Mouse (Mus musculus): ENCODE results near the gene Hoxa3. TPM values are rescaled to one million over a fixed set of nuclear protein-coding genes. Genes with fewer than 3 reads are reported as not detected.

Hoxa3 gene
- polyA plus RNA-seq (2015; fragmentation: Nextera tagmentation; extraction: Ambion mirVana) = 0.52 TPM in 1 of 2 replicates, not detected in the other

- H3K4me1 ChIP-seq = peaks cover 27% of the 10 kb centered on the region
- H3K27ac ChIP-seq = no peak within 1 kb of the TSS
- H3K4me2 ChIP-seq = peak within 1 kb of the TSS; percentile 34
- H3K27me3 ChIP-seq = peaks cover 100% of the 10 kb centered on the region
- no peaks in the 10 kb centered on the region for H3K36me3 ChIP-seq
- ATAC-seq (ENCODE audit: insufficient number of reproducible peaks, insufficient read depth, low FRiP score, low TSS enrichment, low read depth) = no peak
- 3% methylated on average over 38 of the region's 38 CpGs for WGBS
- no peaks in the 10 kb centered on the region for H3K9me3 ChIP-seq
- no peak within 1 kb of the TSS for H3K9ac ChIP-seq
- H3K4me3 ChIP-seq = 0 out of 2 replicates have a peak within 1 kb of the TSS, but pooled peaks have one; percentile 20
Measured at GRCm38 (mm10) chr6:52213119-52213986, at the start of gene Hoxa3, which contains the start of gene Gm28308. Gene Hoxa3, minus strand, starts transcription at chr6:52213336. Gene Gm28308, minus strand, starts transcription at chr6:52213339.

- 2% methylated on average over 24 of the region's 24 CpGs for WGBS
- H3K4me2 ChIP-seq = no peak overlapping the region
- ATAC-seq (ENCODE audit: insufficient number of reproducible peaks, insufficient read depth, low FRiP score, low TSS enrichment, low read depth) = no peak
- H3K4me1 ChIP-seq = peaks cover 10% of the 10 kb centered on the region
- H3K4me3 ChIP-seq = no peak overlapping the region
- H3K36me3 ChIP-seq = no peaks in the 10 kb centered on the region
- no peak overlapping the region for H3K9ac ChIP-seq
- H3K27ac ChIP-seq = no peak overlapping the region
- no peaks in the 10 kb centered on the region for H3K9me3 ChIP-seq
- H3K27me3 ChIP-seq = peaks cover 96% of the 10 kb centered on the region
Measured at GRCm38 (mm10) chr6:52262463-52263320, 49.6 kb upstream of the Hoxa3 start.

DNA sequence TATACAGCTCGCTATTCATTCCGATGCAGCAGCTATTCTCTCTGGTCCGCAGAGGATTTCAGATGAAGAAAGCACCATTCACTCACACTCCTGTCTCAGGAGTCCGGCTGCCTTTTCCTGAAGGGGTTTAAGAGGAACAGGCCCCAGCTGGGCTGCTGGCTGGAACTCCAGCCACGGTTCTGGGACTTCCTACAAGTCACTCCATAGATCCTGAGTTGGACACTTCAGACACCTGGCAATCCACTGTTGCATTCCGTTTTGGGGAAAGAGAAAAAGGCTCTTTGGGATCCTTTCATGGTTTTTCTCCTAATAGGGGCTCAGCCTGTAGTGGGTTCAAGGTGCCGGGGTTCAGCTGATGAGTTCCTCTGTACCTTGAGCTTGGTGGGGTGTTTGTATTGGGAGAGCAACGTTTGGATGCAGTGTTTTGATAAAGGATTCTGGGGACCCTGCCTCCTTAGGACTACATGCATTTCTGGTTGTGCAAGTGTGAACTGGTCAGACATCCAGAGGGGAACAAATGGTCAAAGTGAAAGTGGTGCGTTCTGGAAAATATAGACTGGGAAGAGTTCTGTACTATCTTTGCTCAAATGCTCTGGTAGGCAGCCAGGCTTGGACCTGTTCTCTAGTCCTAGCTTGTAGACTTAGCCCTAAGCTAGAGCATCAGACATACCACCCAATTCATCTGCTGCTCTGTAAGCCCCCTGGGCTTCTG lies 48.8 kb upstream of the Hoxa3 start:
- Histone ChIP-seq H3K9ac (no peak overlapping the region), H3K27me3 (peaks cover 98% of the 10 kb centered on the region), H3K27ac (no peak overlapping the region), H3K4me3 (no peak overlapping the region), H3K9me3 (no peaks in the 10 kb centered on the region), H3K36me3 (no peaks in the 10 kb centered on the region), H3K4me2 (no peak overlapping the region), H3K4me1 (peaks cover 10% of the 10 kb centered on the region)
- no peak for ATAC-seq (ENCODE audit: insufficient number of reproducible peaks, insufficient read depth, low FRiP score, low TSS enrichment, low read depth)
- WGBS = 2% methylated on average over 9 of the region's 9 CpGs

DNA sequence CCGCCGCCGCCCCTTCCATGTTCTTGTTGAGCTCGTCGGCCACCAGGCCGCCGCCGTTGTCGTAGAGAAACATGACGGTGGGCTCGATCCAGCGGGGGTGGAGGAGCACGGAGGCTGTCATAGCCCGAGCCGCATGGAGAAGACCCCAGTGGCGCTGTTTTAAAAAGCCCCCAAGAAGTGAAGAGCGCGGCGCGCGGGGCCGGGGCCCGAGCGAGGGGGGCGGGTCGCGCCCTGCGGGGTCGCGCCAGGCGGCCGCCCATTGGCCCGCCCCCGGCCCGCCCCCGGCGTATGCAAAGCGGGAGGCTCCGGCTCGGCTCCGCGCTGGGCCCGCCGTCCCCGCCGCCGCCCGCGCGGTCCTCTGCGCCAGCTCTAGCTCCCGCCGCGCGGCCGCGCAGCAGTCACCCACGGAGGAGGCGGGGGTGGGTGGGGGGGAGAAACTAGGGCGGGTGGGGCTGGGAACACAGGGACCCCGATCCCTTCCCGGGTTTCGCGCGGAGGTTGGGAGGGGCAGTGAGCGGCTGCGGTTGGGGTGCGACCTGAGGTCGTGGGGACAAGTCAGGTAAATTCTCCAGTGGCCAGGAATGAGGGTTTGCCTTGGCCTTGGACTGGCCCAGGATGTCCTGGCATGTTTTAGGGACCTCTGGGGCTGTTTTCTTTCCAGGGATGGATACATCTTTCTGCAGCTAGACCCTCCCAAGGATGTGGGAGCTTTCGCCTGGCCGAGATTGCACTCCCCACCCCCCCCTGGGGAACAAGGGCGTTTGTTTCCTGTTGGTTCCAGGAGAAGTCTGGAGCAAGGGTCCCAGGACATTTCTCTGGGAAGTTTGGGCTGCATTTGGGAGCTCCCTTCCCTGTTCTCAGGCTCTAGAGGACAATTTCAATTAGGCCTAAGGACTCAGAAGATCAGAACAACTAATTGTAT lies 47.8 kb upstream of the Hoxa3 start, which contains the start of gene Hoxa13:
Hoxa13 (minus strand) TSS at position 227 of the 922 bp plus-strand sequence.
- Histone ChIP-seq H3K27me3 (peaks cover 97% of the 10 kb centered on the region), H3K27ac (no peak within 1 kb of the TSS), H3K4me2 (peak within 1 kb of the TSS; percentile 62), H3K36me3 (no peaks in the 10 kb centered on the region), H3K4me3 (peak within 1 kb of the TSS; percentile 42), H3K9me3 (no peaks in the 10 kb centered on the region), H3K9ac (no peak within 1 kb of the TSS), H3K4me1 (peaks cover 10% of the 10 kb centered on the region)
- WGBS = under 1% methylated on average over 65 of the region's 72 CpGs
- ATAC-seq (ENCODE audit: insufficient number of reproducible peaks, insufficient read depth, low FRiP score, low TSS enrichment, low read depth) = no peak

DNA sequence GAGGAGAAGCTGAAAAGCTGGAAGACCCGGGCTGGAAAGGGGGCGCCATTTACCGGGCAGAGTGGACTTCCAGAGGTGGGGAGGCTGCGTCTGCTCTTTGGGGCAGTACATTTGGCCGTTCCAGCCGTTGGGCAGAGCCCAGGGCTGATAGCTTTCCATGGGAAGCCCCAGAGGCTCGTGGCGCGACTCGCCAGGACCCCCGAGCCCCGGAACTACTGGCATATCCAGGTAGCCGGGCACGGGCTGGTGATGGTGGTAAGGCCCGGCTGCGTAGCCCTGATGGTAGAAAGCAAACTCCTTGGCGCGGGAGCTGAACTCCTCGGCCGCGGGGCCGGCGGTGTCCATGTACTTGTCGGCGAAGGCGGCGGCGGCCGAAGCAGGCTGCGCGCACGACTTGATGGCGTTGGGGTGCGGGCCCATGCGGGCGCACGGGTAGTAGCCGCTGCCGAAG lies 46.7 kb upstream of the Hoxa3 start:
- Histone ChIP-seq H3K27me3 (peaks cover 96% of the 10 kb centered on the region), H3K36me3 (no peaks in the 10 kb centered on the region), H3K4me3 (peak overlapping the region; percentile 42), H3K4me2 (peak overlapping the region; percentile 62), H3K27ac (no peak overlapping the region), H3K4me1 (peaks cover 10% of the 10 kb centered on the region), H3K9me3 (no peaks in the 10 kb centered on the region), H3K9ac (no peak overlapping the region)
- 1% methylated on average over 39 of the region's 39 CpGs for whole genome bisulfite sequencing
- ATAC-seq (ENCODE audit: insufficient number of reproducible peaks, insufficient read depth, low FRiP score, low TSS enrichment, low read depth) = no peak

DNA sequence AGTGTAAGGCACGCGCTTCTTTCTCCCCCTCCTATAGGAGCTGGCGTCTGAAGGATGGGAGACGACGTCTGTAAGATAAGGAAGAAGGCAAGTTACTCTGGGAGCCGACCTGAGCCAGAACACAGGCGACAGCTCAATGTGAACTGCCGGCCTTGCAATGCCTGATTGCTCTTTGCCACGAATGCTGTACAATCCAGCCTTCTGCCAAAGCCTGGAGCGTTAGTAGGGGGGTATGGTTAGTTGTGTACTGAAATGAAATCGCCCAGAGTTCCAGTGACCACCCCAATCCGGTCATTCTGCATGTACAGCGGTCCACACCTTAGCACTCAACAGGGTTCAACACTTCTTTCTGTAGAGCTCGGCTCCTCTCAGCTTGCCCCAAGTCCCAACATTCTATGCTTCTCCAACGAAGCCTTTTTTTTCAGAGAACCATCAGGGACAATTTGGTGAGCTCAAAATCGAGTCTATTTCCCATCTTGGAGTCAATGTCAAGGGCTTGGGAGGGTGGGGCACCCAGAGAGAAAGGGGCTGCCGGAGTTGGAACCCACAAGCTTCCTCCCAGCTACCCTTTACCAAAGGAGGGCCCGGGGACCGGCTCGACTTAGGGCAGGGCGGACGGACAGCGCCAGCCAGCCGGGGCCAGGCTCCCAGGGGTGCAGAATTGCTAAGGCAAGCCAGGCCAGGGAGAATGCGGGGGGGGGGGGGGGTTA lies 46.1 kb upstream of the Hoxa3 start:
- Histone ChIP-seq H3K27me3 (peaks cover 93% of the 10 kb centered on the region), H3K4me2 (no peak overlapping the region), H3K4me1 (peaks cover 10% of the 10 kb centered on the region), H3K27ac (no peak overlapping the region), H3K36me3 (no peaks in the 10 kb centered on the region), H3K9ac (no peak overlapping the region), H3K4me3 (no peak overlapping the region), H3K9me3 (no peaks in the 10 kb centered on the region)
- no peak for ATAC-seq (ENCODE audit: insufficient number of reproducible peaks, insufficient read depth, low FRiP score, low TSS enrichment, low read depth)
- 1% methylated on average over 25 of the region's 25 CpGs for WGBS

DNA sequence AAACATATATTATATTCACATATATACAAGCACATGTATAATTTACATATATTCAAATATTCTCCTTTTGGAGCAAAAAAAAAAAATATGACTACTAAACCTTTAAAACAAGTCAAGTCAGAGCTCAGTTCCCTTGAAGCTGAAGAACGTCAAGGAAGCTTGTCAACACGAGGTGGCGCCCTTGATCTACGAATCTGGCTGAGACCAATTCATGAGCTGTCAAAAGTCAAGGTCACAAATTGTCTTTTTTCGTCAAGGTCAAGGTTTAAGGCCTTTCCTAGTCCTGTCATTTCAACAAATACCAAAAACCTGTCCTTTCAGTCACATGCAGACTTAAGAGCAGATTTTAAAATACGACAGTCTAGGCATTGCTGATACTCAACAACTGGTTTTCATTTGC lies 43.8 kb upstream of the Hoxa3 start:
- peaks cover 93% of the 10 kb centered on the region for H3K27me3 ChIP-seq
- H3K4me1 ChIP-seq = peaks cover 10% of the 10 kb centered on the region
- H3K9me3 ChIP-seq = no peaks in the 10 kb centered on the region
- under 1% methylated on average over 6 of the region's 6 CpGs for WGBS
- H3K9ac ChIP-seq = no peak overlapping the region
- no peak overlapping the region for H3K4me2 ChIP-seq
- no peak for ATAC-seq (ENCODE audit: insufficient number of reproducible peaks, insufficient read depth, low FRiP score, low TSS enrichment, low read depth)
- no peak overlapping the region for H3K4me3 ChIP-seq
- H3K36me3 ChIP-seq = no peaks in the 10 kb centered on the region
- no peak overlapping the region for H3K27ac ChIP-seq

DNA sequence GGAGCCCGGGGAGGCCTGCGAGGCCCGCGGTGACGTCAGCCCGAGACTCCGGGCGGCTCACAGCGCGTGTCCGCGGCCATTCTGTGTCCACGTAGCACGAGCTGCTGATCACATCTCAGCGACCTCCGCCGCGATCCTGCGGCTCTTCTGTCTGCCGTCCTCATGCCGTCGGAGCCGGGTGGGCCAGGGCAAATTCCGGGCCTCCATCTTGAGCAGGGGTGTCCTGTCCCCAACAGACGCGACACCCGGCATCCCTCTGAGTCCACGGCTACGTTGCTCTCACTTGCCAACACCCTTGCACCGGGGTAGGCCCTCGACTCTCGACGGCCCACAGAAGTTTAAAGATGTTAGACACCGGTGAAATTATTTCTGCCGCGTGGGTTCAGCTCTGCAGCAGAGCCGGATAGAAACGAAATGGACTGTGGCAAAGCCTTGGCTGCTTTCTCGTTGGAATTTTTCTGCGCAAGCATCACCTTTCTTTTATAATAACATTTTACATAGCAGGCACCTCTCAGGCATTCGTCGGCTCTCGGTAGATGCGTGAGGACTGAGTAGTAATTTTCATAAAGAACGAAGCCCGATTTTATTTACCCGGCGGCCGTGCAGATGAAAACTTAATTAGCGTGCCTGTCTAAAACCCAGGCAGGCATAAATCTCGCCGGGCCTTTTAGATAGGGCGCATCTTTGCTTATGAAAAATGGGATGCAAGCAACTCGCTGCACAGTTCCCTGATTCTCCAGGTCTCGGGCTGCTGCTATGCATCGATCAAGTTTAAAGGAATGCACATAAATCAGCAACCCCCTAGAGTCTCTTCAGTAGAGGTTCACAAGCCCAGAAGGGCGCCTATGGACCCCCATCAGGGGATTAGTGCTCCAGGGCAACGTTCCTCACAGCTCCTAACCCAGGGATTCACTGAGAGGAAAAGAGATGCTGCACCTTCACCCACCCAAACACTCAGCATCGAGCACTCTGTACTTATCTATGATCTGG lies 40.7 kb upstream of the Hoxa3 start:
- Histone ChIP-seq H3K36me3 (no peaks in the 10 kb centered on the region), H3K27ac (no peak overlapping the region), H3K27me3 (peaks cover 93% of the 10 kb centered on the region), H3K9me3 (no peaks in the 10 kb centered on the region), H3K9ac (no peak overlapping the region), H3K4me2 (peak overlapping the region; percentile 9; the same call in 1 of the 2 replicates), H3K4me1 (no peaks in the 10 kb centered on the region), H3K4me3 (peak overlapping the region; percentile 3; the same call in 1 of the 2 replicates)
- no peak for ATAC-seq (ENCODE audit: insufficient number of reproducible peaks, insufficient read depth, low FRiP score, low TSS enrichment, low read depth)
- under 1% methylated on average over 59 of the region's 59 CpGs for WGBS

- Histone ChIP-seq H3K27me3 (peaks cover 93% of the 10 kb centered on the region), H3K36me3 (no peaks in the 10 kb centered on the region), H3K4me1 (0 out of 2 replicates have a peak, but pooled peaks cover 4% of the 10 kb centered on the region), H3K27ac (no peak overlapping the region), H3K9ac (no peak overlapping the region), H3K9me3 (no peaks in the 10 kb centered on the region), H3K4me2 (no peak overlapping the region), H3K4me3 (no peak overlapping the region)
- under 1% methylated on average over 35 of the region's 35 CpGs for WGBS
- ATAC-seq (ENCODE audit: insufficient number of reproducible peaks, insufficient read depth, low FRiP score, low TSS enrichment, low read depth) = no peak
Measured at GRCm38 (mm10) chr6:52252775-52253376, 39.7 kb upstream of the Hoxa3 start.
